Mouse (Mus musculus) liver, embryonic 13.5 days (tissue): Measurements from ENCODE around the gene Sertad1. TPM values are rescaled to one million over a fixed set of nuclear protein-coding genes. Genes with fewer than 3 reads are reported as not detected.
"Not testable (repeated sequence)": the region's sequence is repeated elsewhere in the genome, so short reads cannot be mapped to it uniquely, and the experiment has no call there.

Experiments used
- ATAC-seq: fragments of 200-750 bp; cut with Nextera tagmentation; 2 replicates; pipeline ENCODE4 v1.8.0; 2017; ENCODE audit warnings: low read depth, mild to moderate bottlenecking, moderate number of reproducible peaks, moderate library complexity
- DNase-seq: peaks from one replicate; pipeline ENCODE4 v3.0.0; 2022
- H3K27ac ChIP-seq: fragments of 300-500 bp; sonication (generic); 2 replicates; pipeline ENCODE4 v1.5.1; 2015; ENCODE audit warnings: moderate library complexity, mild to moderate bottlenecking, inconsistent platforms
- H3K27me3 ChIP-seq: fragments of 300-500 bp; sonication (generic); 2 replicates; pipeline ENCODE4 v1.6.1; 2015; ENCODE audit warnings: mild to moderate bottlenecking, inconsistent platforms
- H3K36me3 ChIP-seq: fragments of 300-500 bp; sonication (generic); 2 replicates; pipeline ENCODE4 v1.6.1; 2015; ENCODE audit warnings: mild to moderate bottlenecking, inconsistent platforms
- H3K4me1 ChIP-seq: fragments of 300-500 bp; sonication (generic); replicated peaks from 2 replicates; pipeline ENCODE4 v1.6.1; 2015; ENCODE audit warnings: inconsistent platforms
- H3K4me2 ChIP-seq: fragments of 300-500 bp; sonication (generic); 2 replicates; pipeline ENCODE4 v1.6.1; 2015; ENCODE audit warnings: inconsistent platforms, mild to moderate bottlenecking, moderate library complexity
- H3K4me3 ChIP-seq: fragments of 300-500 bp; sonication (generic); replicated peaks from 2 replicates; pipeline ENCODE4 v1.5.1; 2015; ENCODE audit warnings: mild to moderate bottlenecking, inconsistent platforms
- H3K9ac ChIP-seq: fragments of 300-500 bp; sonication (generic); 2 replicates; pipeline ENCODE4 v1.6.1; 2015; ENCODE audit warnings: mild to moderate bottlenecking, inconsistent platforms
- H3K9me3 ChIP-seq: fragments of 300-500 bp; sonication (generic); replicated peaks from 2 replicates; pipeline ENCODE4 v1.6.1; 2016; ENCODE audit warnings: inconsistent platforms
- WGBS: fragments of 180-500 bp; shearing (Covaris S2); methylation state at CpG from one replicate; pipeline ENCODE4 v1.1.7; 2015; ENCODE audit not compliant: insufficient replicate concordance; 5-methylcytosine and 5-hydroxymethylcytosine counted together
- polyA plus RNA-seq: library from polyadenylated mRNA; unstranded; fragments of >200 nt; fragmentation: Nextera tagmentation; extraction: Ambion mirVana; gene quantifications from 2 replicates; pipeline ENCODE4 v1.2.1, GENCODE M21; 2015

The Sertad1 gene
- polyA plus RNA-seq, 1 experiment from 2014 or later, result 21.7 TPM

DNA sequence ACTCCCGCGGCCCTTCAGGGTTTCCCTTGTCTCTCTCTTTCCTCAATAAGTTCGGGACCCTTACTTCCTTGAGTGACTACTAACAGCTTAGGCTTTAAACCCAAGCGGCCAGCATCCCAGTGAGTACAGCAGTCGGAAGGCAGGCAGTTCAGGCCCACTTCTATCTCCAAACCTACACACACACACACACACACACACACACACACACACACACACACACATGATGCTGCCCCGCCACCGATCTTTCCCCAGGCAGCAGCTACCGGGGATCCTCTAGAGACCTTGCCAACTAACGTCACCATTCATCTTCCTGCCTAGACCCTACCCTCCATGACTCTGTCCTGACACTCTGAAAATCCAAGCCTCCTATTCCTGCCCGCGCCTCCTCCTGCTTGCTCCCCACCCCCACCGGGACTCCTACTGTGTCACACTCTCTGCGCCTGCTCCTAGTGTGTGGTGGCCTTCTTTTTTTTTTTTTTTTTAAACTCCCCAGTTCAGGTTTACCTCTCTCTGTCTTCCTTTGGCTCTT, 1.1 kb downstream of the Sertad1 start:
- peak overlapping the region; percentile 87 for H3K4me3 ChIP-seq
- peaks cover 15% of the 10 kb centered on the region for H3K36me3 ChIP-seq
- peak overlapping the region; percentile 93 for H3K9ac ChIP-seq
- peaks cover 83% of the 10 kb centered on the region for H3K4me1 ChIP-seq
- H3K27ac ChIP-seq, result peak overlapping the region; percentile 93
- no peaks in the 10 kb centered on the region for H3K27me3 ChIP-seq
- DNase-seq (peak; percentile 48), ATAC-seq (no peak)
- no peaks in the 10 kb centered on the region for H3K9me3 ChIP-seq
- peak overlapping the region; percentile 81 for H3K4me2 ChIP-seq
- 2% methylated on average over 13 of the region's 13 CpGs for WGBS

DNA sequence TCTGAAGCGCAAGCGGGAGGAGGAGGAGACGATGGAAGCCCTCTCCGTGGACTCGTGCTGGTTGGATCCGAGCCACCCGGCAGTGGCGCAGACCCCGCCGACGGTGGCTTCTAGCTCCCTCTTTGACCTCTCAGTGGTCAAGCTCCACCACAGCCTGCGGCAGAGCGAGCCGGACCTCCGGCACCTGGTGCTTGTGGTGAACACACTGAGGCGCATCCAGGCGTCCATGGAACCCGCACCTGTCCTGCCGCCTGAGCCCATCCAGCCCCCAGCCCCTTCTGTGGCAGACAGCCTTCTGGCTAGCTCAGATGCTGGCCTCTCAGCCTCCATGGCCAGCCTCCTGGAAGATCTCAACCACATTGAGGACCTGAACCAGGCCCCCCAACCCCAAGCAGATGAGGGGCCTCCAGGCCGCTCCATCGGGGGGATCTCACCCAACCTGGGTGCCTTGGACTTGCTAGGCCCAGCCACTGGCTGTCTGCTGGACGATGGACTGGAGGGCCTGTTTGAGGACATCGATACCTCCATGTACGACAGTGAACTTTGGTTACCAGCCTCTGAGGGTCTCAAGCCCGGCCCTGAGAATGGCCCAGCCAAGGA, 2.7 kb downstream of the Sertad1 start:
- Histone ChIP-seq H3K27ac (peak overlapping the region; percentile 93), H3K36me3 (peaks cover 15% of the 10 kb centered on the region), H3K9ac (peak overlapping the region; percentile 80), H3K27me3 (no peaks in the 10 kb centered on the region), H3K4me1 (peaks cover 79% of the 10 kb centered on the region), H3K4me2 (peak overlapping the region; percentile 81), H3K4me3 (peak overlapping the region; percentile 60), H3K9me3 (no peaks in the 10 kb centered on the region)
- DNase-seq (no peak), ATAC-seq (no peak)
- whole genome bisulfite sequencing, result 86% methylated on average over 25 of the region's 25 CpGs

DNA sequence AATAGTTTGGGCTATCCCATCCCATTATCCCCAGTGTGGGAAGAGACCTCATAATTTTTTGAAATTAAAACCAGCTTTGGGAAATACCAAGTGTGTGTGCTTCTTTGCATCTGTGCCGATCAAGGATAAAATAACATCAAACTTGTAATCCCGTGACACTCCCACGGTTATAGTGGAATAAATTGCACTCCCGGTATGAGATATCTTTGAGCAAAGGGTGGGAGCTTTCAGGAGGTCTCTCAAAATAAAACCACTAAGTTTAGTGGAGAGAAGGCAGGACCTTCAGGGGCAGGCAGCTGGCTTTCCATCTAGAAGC, 3.5 kb downstream of the Sertad1 start:
- no peaks in the 10 kb centered on the region for H3K27me3 ChIP-seq
- peak overlapping the region; percentile 93 for H3K27ac ChIP-seq
- 26% methylated on average over 4 of the region's 4 CpGs for WGBS
- peak overlapping the region; percentile 80 for H3K9ac ChIP-seq
- peaks cover 77% of the 10 kb centered on the region for H3K4me1 ChIP-seq
- H3K4me3 ChIP-seq, result peak overlapping the region; percentile 60
- peaks cover 15% of the 10 kb centered on the region for H3K36me3 ChIP-seq
- no peaks in the 10 kb centered on the region for H3K9me3 ChIP-seq
- ATAC-seq (no peak), DNase-seq (no peak)
- H3K4me2 ChIP-seq, result peak overlapping the region; percentile 81

DNA sequence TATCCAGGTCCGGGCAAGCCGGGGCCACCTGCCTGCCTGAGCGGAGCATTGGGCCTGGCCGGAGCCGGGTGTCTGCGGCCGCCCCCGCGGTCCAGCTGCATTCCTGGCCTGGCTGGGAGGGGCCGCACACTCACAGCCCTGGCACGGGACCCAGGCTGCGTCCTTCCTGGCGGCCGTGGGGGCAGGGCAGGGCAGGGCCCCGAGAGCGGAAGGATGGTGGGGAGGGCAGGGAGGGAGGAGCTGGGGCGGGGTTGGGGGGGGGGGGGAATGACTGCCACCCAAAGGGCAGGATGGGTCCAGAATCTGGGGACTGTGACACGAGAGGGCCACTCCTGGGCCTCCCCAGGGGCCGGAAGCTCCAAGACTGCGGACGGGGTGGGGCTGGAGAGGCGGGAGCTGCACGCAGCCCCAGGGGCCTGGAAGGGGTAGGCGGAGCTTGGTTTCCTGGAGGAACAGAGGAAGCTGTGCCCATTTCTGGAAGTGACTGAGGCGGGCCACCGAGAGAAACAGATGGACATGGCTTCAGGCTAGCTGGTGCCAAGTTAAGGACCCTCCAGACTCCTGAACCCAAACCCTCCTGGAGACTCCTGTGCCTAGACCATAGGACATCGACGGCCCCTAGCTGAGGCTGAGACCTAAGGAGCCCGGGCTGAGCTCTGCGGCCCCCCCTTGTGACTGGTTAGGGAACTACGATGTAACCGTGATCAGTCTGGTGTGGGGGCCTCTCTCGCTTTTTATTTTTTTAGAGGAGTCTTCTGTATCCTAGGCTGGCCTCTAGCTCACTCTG, 4.0 kb downstream of the Sertad1 start:
- peaks cover 73% of the 10 kb centered on the region for H3K4me1 ChIP-seq

DNA sequence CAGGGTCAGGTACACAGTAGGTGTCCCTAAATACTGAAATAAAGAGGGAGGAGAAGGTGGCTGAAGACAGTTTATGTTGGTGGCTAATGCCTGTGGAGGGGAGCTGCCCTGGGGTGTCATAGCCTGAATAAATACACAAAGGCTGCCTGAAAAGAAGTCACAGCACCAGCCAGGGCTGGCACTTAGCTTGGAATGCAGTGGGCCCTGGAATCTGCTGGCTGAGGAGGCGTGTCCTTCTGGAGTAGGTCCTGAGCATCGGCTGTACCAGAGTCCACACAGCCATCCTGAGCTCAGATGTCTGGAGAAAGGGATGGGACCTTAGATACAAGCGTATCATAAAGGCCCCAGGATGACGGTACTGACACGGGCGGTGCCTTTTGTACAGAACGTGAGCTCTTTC, 5.1 kb downstream of the Sertad1 start:
- peak overlapping the region; percentile 93 for H3K27ac ChIP-seq
- H3K4me1 ChIP-seq, result peaks cover 72% of the 10 kb centered on the region
- WGBS, result 75% methylated on average over 7 of the region's 7 CpGs
- no peak for DNase-seq
- peak overlapping the region; percentile 80 for H3K9ac ChIP-seq
- H3K4me3 ChIP-seq, result 0 out of 2 replicates have a peak overlapping the region, but pooled peaks have one; percentile 60
- H3K9me3 ChIP-seq, result no peaks in the 10 kb centered on the region
- ATAC-seq, result no peak
- no peaks in the 10 kb centered on the region for H3K27me3 ChIP-seq
- peak overlapping the region; percentile 81 for H3K4me2 ChIP-seq
- H3K36me3 ChIP-seq, result peaks cover 15% of the 10 kb centered on the region

More for the DNA sequence above, 4.0 kb downstream of the Sertad1 start:
- ATAC-seq, result peak; percentile 89
- Histone ChIP-seq H3K27me3 (no peaks in the 10 kb centered on the region), H3K9me3 (no peaks in the 10 kb centered on the region), H3K36me3 (peaks cover 15% of the 10 kb centered on the region), H3K4me2 (peak overlapping the region; percentile 81), H3K4me3 (peak overlapping the region; percentile 60), H3K27ac (peak overlapping the region; percentile 93), H3K9ac (peak overlapping the region; percentile 80)
- WGBS, result 0% methylated on average over 33 of the region's 33 CpGs
- DNase-seq, result peak; percentile 94

DNA sequence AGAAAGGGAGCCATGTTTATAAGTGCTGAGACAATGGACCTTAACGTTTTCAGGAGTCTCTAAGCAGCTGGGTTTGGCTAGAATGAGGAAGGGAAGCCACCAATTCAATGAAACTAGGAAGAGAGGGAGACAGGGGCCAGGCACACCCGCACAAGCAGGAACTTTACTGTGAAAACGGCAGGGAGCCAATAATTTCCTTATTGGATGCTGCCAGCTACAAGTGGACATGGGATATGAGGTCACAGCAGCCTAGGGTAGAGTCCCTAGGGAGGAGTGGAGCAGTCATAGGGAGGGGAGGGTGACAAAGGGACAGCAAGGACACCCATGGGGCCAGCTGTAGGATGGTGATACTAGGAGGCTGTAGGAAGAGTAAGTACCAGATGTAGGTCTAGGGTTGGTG, 6.3 kb downstream of the Sertad1 start:
- Histone ChIP-seq H3K9ac (0 out of 2 replicates have a peak overlapping the region, but pooled peaks have one; percentile 80), H3K36me3 (peaks cover 15% of the 10 kb centered on the region), H3K4me2 (no peak overlapping the region), H3K27ac (peak overlapping the region; percentile 93), H3K27me3 (no peaks in the 10 kb centered on the region), H3K4me1 (peaks cover 75% of the 10 kb centered on the region), H3K9me3 (no peaks in the 10 kb centered on the region), H3K4me3 (no peak overlapping the region)
- WGBS, result 46% methylated on average over 3 of the region's 3 CpGs
- ATAC-seq (no peak), DNase-seq (no peak)

DNA sequence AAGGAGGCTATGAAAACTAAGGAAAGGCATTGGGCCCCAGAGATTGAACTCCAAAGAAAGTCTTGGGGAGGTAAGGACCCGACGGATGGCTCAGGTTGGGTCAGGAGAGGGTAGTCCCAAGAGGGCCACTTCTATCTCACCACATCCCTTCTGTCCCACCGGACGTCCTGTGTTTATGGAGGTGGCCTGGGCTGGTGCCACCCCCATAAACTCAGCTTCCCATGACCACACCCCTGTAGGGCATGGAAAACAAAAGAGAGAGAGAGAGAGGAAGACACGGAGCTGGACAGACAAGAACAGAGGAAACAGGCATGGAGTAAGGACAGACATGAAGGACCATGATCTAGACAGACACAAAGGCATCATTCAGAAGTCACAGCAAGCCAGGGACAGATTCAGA, 6.7 kb downstream of the Sertad1 start:
- Histone ChIP-seq H3K9me3 (no peaks in the 10 kb centered on the region), H3K9ac (0 out of 2 replicates have a peak overlapping the region, but pooled peaks have one; percentile 80), H3K4me2 (no peak overlapping the region), H3K4me1 (peaks cover 71% of the 10 kb centered on the region), H3K27me3 (no peaks in the 10 kb centered on the region), H3K4me3 (no peak overlapping the region), H3K27ac (peak overlapping the region; percentile 93; the same call in 1 of the 2 replicates), H3K36me3 (peaks cover 15% of the 10 kb centered on the region)
- DNase-seq (no peak), ATAC-seq (no peak)
- WGBS, result 73% methylated on average over 5 of the region's 5 CpGs

DNA sequence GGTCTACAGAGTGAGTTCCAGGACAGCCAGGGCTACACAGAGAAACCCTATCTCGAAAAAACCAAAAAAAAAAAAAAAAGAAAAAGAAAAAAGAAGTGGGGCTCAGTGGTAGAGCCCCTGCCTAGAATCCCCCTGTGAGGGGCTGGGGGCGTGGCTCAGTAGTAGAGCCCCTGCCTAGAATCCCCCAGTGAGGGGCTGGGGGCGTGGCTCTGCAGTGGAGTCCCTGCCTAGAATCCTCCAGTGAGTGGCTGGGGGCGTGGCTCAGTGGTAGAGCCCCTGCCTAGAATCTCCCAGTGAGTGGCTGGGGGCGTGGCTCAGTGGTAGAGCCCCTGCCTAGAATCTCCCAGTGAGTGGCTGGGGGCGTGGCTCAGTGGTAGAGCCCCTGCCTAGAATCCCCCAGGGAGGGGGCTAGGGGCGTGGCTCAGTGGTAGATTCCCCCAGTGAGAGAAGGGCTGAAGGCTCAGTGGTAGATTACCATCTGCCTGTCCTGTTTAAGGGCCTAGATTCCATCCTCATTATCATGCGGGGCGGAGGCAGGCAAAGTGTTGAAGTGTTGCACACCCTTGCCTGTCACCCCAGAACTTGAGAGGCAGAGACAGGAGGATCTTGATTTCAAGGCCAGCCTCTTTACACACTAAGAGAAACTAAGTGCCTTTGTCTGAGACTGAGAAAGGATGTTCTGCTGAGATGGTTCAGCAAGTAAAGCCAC, 8.1 kb downstream of the Sertad1 start:
- H3K36me3 ChIP-seq, H3K4me3 ChIP-seq, DNase-seq, H3K9ac ChIP-seq, H3K27ac ChIP-seq, H3K4me2 ChIP-seq, H3K9me3 ChIP-seq, H3K27me3 ChIP-seq, ATAC-seq: not testable (repeated sequence)
- H3K4me1 ChIP-seq, result peaks cover 57% of the 10 kb centered on the region
- 71% methylated on average over 9 of the region's 9 CpGs for WGBS

DNA sequence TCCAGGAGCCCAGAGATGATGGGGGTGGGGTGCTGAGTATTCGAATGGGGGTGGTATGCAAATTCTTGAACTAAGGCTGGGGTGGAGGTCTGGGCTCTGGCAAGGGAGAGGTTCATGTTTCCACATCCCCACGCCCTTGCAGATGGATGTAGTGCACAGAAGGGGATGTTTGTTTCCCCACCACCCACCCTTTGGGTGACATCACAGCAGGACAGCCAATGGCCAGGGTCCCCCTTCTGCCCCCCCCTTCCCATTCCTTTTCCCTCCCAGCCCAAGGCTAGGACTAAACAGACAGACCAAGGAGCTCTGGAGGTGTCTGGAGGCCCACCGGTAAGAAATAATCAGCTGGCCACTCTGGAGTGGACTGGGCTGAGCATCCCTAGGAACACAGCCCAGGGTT, 12.3 kb downstream of the Sertad1 start, which contains the start of gene Prx:
TSS of gene Prx (plus strand) at position 289 of the 400 bp plus-strand sequence.
- Histone ChIP-seq H3K4me2 (no peak within 1 kb of the TSS), H3K9ac (no peak within 1 kb of the TSS), H3K9me3 (no peaks in the 10 kb centered on the region), H3K27ac (no peak within 1 kb of the TSS), H3K4me1 (peaks cover 30% of the 10 kb centered on the region), H3K36me3 (no peaks in the 10 kb centered on the region), H3K4me3 (no peak within 1 kb of the TSS), H3K27me3 (no peaks in the 10 kb centered on the region)
- DNase-seq (no peak), ATAC-seq (no peak)
- 64% methylated on average over 3 of the region's 3 CpGs for WGBS

DNA sequence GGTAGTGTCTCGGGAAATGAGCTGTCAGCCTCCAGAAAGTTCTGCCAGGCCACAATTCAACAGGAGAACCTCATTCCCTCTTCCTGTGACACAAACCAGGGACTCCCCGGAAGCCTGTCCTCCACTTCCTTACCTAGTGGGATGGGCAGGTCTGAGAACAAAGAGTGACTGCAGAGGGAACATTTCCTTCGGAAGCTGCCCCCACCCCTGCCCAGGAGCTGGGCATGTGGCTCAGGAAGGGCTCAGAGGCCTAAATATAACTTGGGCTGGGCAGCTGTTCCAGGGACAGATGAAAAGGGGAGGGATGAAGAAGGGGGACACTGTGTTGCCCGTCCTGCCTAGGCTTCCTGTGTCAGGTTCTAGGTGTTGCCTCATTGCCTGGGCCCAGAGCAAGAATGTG, 14.9 kb downstream of the Sertad1 start:
- no peaks in the 10 kb centered on the region for H3K9me3 ChIP-seq
- H3K27me3 ChIP-seq, result no peaks in the 10 kb centered on the region
- ATAC-seq, result no peak
- DNase-seq, result no peak
- no peak overlapping the region for H3K4me3 ChIP-seq
- H3K27ac ChIP-seq, result no peak overlapping the region
- H3K9ac ChIP-seq, result no peak overlapping the region
- peaks cover 31% of the 10 kb centered on the region for H3K4me1 ChIP-seq
- 50% methylated on average over 4 of the region's 4 CpGs for WGBS
- no peaks in the 10 kb centered on the region for H3K36me3 ChIP-seq
- H3K4me2 ChIP-seq, result no peak overlapping the region

DNA sequence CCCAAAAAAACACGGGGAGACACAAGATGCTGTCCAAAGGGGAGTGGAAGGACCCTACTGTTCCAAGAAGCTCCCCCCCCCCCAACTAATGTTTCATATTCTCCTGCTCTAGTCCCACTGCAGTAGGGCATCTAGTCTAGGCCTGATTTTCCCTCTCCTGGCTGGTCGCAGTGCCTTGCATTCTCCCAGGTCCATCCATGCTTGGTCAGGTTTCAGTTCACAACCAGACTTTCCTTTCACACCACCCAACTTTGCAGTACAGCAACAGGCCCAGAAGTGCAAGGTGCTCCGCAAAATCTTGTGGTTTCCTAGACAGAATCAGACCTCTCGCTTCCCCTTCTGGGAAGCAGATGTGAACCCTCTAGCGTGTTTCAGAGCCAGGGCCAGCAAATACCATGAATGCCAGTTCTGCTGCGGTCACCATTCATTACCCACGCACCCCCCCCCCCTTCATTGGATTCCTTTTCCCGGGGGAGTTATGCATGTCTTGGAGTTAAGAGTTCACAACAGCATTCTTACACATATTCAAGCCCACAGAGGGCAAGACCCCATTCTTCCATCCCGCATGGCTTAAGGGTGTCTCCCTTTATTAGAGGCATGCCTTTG, 20.2 kb downstream of the Sertad1 start:
- no peak for DNase-seq

More for the DNA sequence above, 20.2 kb downstream of the Sertad1 start:
- Histone ChIP-seq H3K36me3 (no peaks in the 10 kb centered on the region), H3K27me3 (no peaks in the 10 kb centered on the region), H3K9me3 (no peaks in the 10 kb centered on the region), H3K9ac (peak overlapping the region; percentile 73), H3K27ac (peak overlapping the region; percentile 99), H3K4me3 (peak overlapping the region; percentile 69), H3K4me2 (peak overlapping the region; percentile 87), H3K4me1 (peaks cover 36% of the 10 kb centered on the region)
- WGBS, result 36% methylated on average over 9 of the region's 9 CpGs
- ATAC-seq, result no peak
